Mouse (Mus musculus): ENCODE data around the gene Farp2. TPM values are rescaled to one million over a fixed set of nuclear protein-coding genes. Genes with fewer than 3 reads are reported as not detected.
"Not testable (repeated sequence)": the region's sequence is repeated elsewhere in the genome, so short reads cannot be mapped to it uniquely, and the experiment has no call there.

Gene Farp2
- polyA plus RNA-seq (2015; fragmentation: Nextera tagmentation; extraction: Ambion mirVana), result 6.1 and 6.8 TPM in 2 replicates

DNA sequence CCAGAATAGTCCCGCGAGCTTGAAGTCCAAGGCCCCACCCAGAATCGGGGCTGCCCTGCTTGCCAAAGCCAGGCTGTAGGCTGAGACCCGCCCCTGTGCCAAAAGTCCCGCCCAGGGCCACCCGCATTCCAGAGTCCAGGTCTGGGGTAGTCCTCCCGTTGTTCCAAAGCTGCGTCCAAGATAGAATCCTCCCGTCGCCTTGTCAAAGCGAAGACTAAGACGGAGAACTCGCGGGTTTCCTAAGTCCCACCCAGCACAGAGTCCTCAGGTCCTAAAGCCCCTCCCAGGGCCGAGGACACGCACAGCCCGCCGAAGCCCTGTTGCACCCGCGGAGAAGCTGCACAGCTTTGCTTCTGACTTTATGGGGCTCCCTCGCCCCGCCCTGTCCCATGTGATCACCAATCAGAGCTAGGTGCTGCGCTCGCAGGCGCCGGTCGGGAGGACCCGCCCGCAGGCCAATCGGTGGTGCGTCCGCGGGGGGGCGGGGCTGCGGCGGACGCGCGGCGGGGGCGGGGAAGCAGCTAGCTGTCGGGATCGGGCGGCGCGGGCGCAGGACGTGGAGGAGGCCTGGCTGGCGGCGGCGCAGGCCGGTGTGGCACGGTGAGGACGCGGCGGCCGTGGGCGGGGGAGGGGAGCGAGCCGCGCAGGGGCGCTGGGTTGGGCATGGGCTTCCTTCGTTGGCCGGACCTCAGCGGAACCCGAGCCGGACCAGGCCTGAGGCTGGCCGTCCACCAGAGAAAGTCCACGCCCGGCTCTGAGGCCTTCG, at the start of gene Farp2:
Farp2 (plus strand) TSS at position 495 of the 766 bp plus-strand sequence.
- ATAC-seq, result peak; percentile 98
- H3K9ac ChIP-seq, result peak within 1 kb of the TSS; percentile 79
- H3K9me3 ChIP-seq, result no peaks in the 10 kb centered on the region
- peak within 1 kb of the TSS; percentile 76 for H3K4me3 ChIP-seq (replicated peaks)
- peaks cover 4% of the 10 kb centered on the region for H3K4me1 ChIP-seq (replicated peaks)
- peak within 1 kb of the TSS; percentile 76 for H3K4me2 ChIP-seq (replicated peaks)
- H3K27ac ChIP-seq, result peak within 1 kb of the TSS; percentile 84
- 0 out of 2 replicates have a peak, but pooled peaks cover 3% of the 10 kb centered on the region for H3K36me3 ChIP-seq
- no peaks in the 10 kb centered on the region for H3K27me3 ChIP-seq (replicated peaks)
- WGBS, result under 1% methylated on average over 68 of the region's 71 CpGs

DNA sequence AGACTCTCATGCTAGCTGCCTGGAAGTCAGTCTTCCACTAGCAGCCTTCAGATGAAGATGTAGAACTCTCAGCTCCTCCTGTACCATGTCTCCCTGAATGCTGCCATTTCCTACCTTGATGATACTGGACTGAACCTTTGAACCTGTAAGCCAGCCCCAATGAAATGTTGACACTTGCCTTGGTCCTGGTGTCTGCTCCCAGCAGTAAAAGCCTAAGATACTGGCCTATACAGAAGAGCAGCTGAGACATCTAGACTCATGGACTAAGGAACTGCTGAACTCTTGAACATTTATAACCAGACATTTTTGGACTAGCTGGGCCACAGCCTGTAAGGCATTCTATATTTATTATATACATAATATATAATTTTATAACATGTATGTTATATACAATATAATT, 46.8 kb upstream of the Farp2 start:
- H3K4me1 ChIP-seq (replicated peaks), result no peaks in the 10 kb centered on the region
- H3K27ac ChIP-seq, result no peak overlapping the region
- no peaks in the 10 kb centered on the region for H3K36me3 ChIP-seq
- H3K27me3 ChIP-seq (replicated peaks), result no peaks in the 10 kb centered on the region
- no peak overlapping the region for H3K9ac ChIP-seq
- peak; percentile 41; the same call in 1 of the 2 replicates for ATAC-seq
- no peak overlapping the region for H3K4me3 ChIP-seq (replicated peaks)
- no peak overlapping the region for H3K4me2 ChIP-seq (replicated peaks)
- no peaks in the 10 kb centered on the region for H3K9me3 ChIP-seq

DNA sequence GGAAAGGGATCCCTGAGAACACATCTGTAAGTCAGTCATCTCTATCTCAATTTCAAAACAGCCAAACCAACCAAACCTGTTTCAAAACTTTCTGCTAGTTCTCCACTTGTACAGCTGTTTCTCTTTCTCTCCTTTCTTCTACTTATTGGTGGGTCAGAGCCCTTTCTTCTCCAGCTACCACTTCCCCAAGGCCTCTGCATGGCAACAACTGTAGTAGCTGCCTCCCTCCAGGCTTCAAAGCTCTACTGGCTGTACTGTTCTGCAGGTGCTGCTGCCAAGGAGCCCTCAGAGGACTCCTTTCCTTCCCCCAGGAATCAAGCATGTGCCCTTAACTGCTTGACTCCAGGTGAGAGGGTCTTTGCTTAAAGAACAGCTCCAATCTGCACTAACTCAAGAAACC, 46.1 kb upstream of the Farp2 start:
- ATAC-seq, result no peak
- H3K9ac ChIP-seq, result no peak overlapping the region
- no peaks in the 10 kb centered on the region for H3K9me3 ChIP-seq
- H3K36me3 ChIP-seq, result no peaks in the 10 kb centered on the region
- H3K4me3 ChIP-seq (replicated peaks), result no peak overlapping the region
- no peak overlapping the region for H3K27ac ChIP-seq
- no peaks in the 10 kb centered on the region for H3K4me1 ChIP-seq (replicated peaks)
- no peaks in the 10 kb centered on the region for H3K27me3 ChIP-seq (replicated peaks)
- no peak overlapping the region for H3K4me2 ChIP-seq (replicated peaks)

DNA sequence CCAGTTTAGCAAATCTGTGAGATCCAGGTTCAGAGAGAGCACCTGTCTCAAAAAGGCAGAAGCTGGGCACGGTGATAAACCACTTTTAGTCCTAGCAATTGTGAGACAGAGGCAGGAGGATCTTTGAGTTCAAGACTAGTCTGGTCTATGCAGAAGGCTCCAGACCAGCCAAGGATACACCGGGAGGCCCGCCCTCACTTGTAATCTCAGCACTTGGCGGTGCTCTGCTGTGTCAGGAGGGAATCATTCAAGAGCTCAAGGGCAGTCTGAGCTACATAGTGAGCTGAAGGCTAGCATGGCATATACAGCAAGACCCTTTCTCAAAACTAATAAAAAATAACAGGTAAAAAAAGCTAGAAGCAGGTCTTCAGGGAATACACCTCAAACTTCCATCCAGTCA, 43.3 kb upstream of the Farp2 start:
- H3K4me1 ChIP-seq (replicated peaks), result no peaks in the 10 kb centered on the region
- WGBS, result 89% methylated on average over 4 of the region's 4 CpGs
- no peaks in the 10 kb centered on the region for H3K9me3 ChIP-seq
- H3K4me2 ChIP-seq (replicated peaks), result no peak overlapping the region
- H3K4me3 ChIP-seq (replicated peaks), result no peak overlapping the region
- H3K27me3 ChIP-seq (replicated peaks), result no peaks in the 10 kb centered on the region
- no peaks in the 10 kb centered on the region for H3K36me3 ChIP-seq
- H3K27ac ChIP-seq, result no peak overlapping the region
- ATAC-seq, result no peak
- no peak overlapping the region for H3K9ac ChIP-seq

DNA sequence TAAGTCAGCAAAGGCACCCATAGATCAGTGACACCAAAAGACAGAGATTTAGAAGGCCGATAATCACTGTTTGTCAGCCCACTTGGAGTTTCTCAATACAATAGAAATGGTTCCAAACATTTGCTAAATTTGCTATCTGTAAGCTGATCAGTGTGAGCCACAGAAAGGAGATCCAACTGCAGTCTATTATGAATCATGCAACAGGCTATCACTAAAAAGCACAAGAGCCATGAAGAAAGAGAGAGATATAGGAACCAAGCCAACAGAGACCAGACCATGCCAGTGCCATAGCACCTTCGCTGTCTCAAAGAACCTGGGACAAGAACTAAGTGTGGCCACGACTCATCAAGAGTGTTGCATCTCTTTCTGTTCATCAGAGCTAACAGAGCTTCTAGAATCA, 36.2 kb upstream of the Farp2 start:
- Histone ChIP-seq H3K4me2 (replicated peaks) (no peak overlapping the region), H3K4me3 (replicated peaks) (no peak overlapping the region), H3K9me3 (no peaks in the 10 kb centered on the region), H3K4me1 (replicated peaks) (0 out of 2 replicates have a peak, but pooled peaks cover 4% of the 10 kb centered on the region), H3K9ac (no peak overlapping the region), H3K27me3 (replicated peaks) (no peaks in the 10 kb centered on the region), H3K36me3 (no peaks in the 10 kb centered on the region), H3K27ac (no peak overlapping the region)
- ATAC-seq, result no peak
- 94% methylated on average over 3 of the region's 3 CpGs for WGBS

DNA sequence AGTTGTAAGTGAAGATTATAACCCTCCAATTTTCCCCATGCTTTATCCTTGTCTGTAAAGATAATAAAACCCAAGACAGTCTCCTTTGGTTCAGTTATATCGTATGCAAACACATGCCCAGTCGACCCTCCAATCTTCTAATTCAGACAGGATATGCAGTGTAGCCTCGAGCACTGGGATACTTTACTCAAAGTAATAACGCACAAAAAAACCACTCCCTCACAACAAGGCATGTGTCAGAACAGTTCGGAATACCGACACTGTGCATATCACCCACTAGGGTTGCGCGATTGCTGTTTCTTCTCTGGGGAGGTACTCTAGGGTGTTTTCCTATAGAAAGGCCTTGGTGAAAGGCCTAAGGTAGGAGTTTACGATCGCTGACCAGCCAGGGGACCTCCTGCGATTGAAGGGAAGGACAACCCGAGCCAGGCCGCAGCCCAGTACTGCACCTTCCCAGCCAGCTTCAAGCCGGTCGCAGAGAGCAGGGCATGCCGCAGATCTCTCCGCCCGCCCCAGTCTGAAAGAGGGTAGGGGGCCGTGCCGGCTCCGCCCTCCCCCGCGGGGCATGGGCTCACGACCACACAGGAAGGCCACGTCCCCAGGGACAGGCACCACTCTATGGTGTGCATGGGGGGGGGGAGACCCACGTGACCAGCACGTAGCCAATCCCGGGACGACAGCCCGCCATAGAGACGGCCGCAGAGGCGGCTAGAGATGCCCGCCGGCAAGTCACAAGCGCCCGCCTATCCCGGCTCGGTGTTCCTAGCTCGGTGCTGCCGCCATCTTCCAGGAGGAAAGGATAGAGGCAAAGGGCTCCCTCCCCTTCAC, 33.9 kb upstream of the Farp2 start:
- peak overlapping the region; percentile 56 for H3K4me2 ChIP-seq (replicated peaks)
- H3K4me3 ChIP-seq (replicated peaks), result peak overlapping the region; percentile 85
- H3K27ac ChIP-seq, result peak overlapping the region; percentile 96
- ATAC-seq, result peak; percentile 97
- no peaks in the 10 kb centered on the region for H3K9me3 ChIP-seq
- peak overlapping the region; percentile 90 for H3K9ac ChIP-seq
- no peaks in the 10 kb centered on the region for H3K36me3 ChIP-seq
- H3K27me3 ChIP-seq (replicated peaks), result no peaks in the 10 kb centered on the region
- WGBS, result under 1% methylated on average over 38 of the region's 41 CpGs
- 0 out of 2 replicates have a peak, but pooled peaks cover 4% of the 10 kb centered on the region for H3K4me1 ChIP-seq (replicated peaks)

DNA sequence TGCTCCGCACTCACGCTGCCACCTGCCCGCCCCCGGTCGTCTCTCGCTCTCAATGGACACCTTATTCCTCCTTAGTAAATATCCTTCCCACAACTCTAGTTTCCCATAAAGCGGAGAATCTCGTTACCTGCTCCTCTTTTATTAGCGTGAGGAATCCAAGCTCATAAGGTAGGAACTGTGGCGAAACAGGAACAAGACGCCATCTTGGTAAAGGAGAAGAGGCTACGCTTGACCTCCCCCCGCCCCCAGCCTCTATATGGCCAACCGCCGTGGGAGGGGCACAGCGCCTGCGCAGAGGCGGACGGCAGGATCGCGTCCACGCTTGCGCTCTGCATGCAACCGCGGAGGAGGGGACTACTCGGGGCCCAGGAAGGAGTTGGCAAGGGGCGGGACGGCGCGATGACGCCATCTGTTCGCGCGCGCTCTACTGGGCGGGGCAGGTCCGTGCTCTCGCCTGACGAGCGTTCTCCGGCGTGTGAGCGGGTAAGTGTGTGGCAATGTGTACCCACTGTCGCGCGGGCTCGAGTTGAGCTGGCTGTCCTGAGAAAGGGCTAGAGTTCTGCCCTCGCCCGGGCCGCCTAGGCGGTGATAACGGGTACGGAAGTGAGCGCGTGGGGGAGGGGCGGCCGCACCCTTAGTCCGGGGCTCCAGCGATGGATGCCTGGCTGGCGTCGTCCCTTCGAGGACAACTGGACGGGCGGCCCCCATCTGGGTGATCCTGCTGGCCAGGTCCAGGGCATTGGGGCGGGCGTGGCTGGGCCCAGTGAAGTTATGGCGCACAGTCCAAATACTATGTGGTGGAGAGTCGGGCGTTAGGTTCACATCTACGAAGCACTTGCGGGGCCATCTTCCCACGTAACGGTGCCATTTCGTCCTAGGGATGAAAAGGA, 33.0 kb upstream of the Farp2 start, which contains the start of gene Hdlbp:
Hdlbp (minus strand) TSS at position 230 of the 890 bp plus-strand sequence.
- Histone ChIP-seq H3K27ac (peak within 1 kb of the TSS; percentile 96), H3K9ac (peak within 1 kb of the TSS; percentile 90), H3K4me2 (replicated peaks) (peak within 1 kb of the TSS; percentile 62), H3K4me1 (replicated peaks) (0 out of 2 replicates have a peak, but pooled peaks cover 4% of the 10 kb centered on the region), H3K36me3 (no peaks in the 10 kb centered on the region), H3K27me3 (replicated peaks) (no peaks in the 10 kb centered on the region), H3K9me3 (no peaks in the 10 kb centered on the region), H3K4me3 (replicated peaks) (peak within 1 kb of the TSS; percentile 85)
- under 1% methylated on average over 74 of the region's 74 CpGs for WGBS
- peak; percentile 95 for ATAC-seq

DNA sequence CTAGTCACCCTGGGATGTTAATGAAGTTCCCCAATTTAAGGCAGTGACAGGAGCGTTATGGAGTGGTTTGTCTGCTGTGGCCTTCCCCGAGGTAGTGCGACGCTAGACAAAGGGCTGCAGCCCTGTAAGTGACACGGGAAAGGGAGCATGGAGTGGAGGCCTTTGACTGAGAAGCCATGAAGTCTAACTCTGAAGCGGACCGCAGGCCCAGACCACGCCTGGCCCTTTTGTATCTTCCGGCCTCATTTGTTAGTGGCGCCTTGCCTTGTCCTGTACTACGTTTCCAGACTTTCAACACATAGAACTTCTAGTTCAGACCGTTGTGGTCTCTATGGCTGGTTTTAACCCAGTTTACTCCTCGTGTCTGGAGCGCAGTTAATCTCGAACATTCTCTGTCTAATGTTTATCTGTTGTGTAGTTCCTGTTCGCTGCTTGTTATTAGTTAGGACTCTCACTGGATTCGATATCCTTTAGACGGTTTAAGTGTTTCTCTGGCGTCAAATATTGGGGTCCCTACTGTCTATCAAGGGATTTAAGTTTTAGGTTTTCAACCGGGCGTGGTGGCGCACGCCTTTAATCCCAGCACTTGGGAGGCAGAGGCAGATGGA, 32.3 kb upstream of the Farp2 start:
- WGBS, result 3% methylated on average over 23 of the region's 23 CpGs
- ATAC-seq, result no peak
- Histone ChIP-seq H3K4me2 (replicated peaks) (peak overlapping the region; percentile 62), H3K27me3 (replicated peaks) (no peaks in the 10 kb centered on the region), H3K9me3 (no peaks in the 10 kb centered on the region), H3K4me1 (replicated peaks) (0 out of 2 replicates have a peak, but pooled peaks cover 4% of the 10 kb centered on the region), H3K27ac (peak overlapping the region; percentile 96), H3K9ac (peak overlapping the region; percentile 74), H3K36me3 (no peaks in the 10 kb centered on the region), H3K4me3 (replicated peaks) (peak overlapping the region; percentile 85)

DNA sequence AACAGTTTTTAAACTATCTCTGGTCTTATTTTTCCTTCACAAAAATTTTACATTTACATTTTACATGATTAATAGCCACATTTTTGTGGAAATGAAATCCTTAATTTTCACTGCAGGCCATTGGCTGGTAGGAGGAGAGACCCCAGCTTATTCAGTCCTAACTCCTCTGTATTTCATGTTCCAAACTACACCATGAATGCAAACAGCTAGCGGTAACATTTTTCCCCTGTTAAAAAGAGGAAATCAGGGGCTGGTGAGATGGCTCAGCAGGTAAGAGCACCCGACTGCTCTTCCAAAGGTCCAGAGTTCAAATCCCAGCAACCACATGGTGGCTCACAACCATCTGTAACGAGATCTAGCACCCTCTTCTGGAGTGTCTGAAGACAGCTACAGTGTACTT, 25.6 kb upstream of the Farp2 start:
- not testable (repeated sequence) for H3K4me1 ChIP-seq (replicated peaks); H3K4me2 ChIP-seq (replicated peaks); H3K4me3 ChIP-seq (replicated peaks); H3K9me3 ChIP-seq; H3K27me3 ChIP-seq (replicated peaks); H3K36me3 ChIP-seq; H3K27ac ChIP-seq; ATAC-seq; H3K9ac ChIP-seq
- WGBS, result 84% methylated on average over 3 of the region's 3 CpGs

DNA sequence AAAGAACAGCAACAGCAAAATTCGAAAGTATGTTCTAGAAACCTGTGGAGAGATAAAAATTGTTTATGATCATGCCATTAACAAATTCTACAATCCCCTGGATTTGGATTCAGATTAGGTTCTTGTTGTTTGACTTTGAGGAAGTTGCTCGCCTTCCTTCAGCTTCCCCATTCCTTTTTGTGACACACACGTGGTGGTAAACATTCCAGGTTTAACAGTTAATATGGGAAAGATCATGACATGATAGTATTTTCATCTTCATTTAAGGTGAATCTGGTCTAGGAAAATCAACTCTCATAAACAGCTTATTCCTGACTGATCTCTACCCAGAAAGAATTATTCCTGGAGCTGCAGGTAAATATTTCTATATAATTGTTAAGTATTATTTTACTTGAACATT, 16.6 kb upstream of the Farp2 start:
- Histone ChIP-seq H3K4me2 (replicated peaks) (no peak overlapping the region), H3K36me3 (peaks cover 9% of the 10 kb centered on the region), H3K9me3 (no peaks in the 10 kb centered on the region), H3K27me3 (replicated peaks) (no peaks in the 10 kb centered on the region), H3K4me3 (replicated peaks) (no peak overlapping the region), H3K9ac (no peak overlapping the region), H3K27ac (no peak overlapping the region), H3K4me1 (replicated peaks) (no peaks in the 10 kb centered on the region)
- 80% methylated on average over 3 of the region's 3 CpGs for WGBS
- ATAC-seq, result no peak

DNA sequence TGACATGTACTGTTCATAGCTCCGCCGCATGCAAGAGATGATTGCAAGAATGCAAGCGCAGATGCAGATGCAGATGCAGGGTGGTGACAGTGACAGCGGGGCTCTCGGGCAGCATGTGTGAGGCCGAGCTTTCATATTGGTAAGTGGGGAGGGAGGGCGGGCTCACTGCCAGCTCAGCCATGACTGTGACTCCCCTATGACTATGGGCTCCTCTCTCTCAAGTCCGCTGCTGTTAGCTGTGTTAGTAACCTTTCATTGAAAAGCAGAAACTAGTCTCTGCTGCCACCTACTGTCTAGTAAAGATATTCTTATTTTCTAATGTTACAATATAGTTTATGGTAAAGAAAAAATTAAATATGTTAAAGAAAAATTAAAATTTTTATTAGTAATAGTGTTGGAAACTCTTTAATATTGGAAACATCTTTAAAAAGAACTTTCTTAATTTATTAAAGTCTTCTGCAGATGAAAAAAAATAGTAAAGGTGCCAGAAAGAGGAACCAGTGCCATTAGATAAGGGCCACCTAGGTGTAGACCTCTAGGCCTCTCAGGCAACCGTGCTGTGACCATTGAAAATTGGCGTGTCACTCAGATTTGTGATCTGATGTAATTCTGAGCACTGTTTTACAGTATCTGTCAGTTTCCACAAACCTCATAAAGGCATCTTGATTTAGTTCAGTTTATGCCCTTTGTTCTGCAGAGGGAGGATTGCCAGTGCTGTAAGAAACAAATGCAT, 4.8 kb upstream of the Farp2 start:
- H3K36me3 ChIP-seq, result peaks cover 25% of the 10 kb centered on the region
- no peak overlapping the region for H3K4me3 ChIP-seq (replicated peaks)
- no peak for ATAC-seq
- H3K9ac ChIP-seq, result no peak overlapping the region
- no peaks in the 10 kb centered on the region for H3K9me3 ChIP-seq
- H3K27ac ChIP-seq, result no peak overlapping the region
- peaks cover 4% of the 10 kb centered on the region for H3K4me1 ChIP-seq (replicated peaks)
- H3K4me2 ChIP-seq (replicated peaks), result no peak overlapping the region
- H3K27me3 ChIP-seq (replicated peaks), result no peaks in the 10 kb centered on the region
- whole genome bisulfite sequencing, result 56% methylated on average over 10 of the region's 10 CpGs

Measured in intestine, embryonic 15.5 days (tissue).